Mouse (Mus musculus): ENCODE results near the gene Zfp566. TPM values are rescaled to one million over a fixed set of nuclear protein-coding genes. Genes with fewer than 3 reads are reported as not detected.

The Zfp566 gene
- polyA plus RNA-seq, 2 experiments from 2014 or later, result 11.6 to 12.0 TPM

DNA sequence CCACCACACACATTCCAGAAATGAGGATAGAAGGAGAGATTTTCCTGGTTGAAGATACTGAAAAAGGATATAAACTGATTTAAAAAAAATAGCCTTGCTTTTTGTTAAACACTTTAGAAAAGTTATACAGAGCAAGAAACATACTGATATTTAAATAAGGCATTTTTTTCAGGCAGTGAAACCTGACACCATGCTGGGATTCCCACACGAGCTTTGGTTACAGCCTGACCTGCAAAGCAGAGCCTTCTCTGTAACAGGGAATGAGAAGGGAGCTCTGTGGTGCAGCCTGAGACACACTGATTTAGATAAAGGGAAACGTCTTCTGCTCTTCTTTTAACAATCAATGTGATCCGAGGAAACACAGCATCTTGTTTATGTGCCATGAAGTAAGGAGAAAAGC lies 36.7 kb downstream of the Zfp566 start:
- no peak for ATAC-seq

DNA sequence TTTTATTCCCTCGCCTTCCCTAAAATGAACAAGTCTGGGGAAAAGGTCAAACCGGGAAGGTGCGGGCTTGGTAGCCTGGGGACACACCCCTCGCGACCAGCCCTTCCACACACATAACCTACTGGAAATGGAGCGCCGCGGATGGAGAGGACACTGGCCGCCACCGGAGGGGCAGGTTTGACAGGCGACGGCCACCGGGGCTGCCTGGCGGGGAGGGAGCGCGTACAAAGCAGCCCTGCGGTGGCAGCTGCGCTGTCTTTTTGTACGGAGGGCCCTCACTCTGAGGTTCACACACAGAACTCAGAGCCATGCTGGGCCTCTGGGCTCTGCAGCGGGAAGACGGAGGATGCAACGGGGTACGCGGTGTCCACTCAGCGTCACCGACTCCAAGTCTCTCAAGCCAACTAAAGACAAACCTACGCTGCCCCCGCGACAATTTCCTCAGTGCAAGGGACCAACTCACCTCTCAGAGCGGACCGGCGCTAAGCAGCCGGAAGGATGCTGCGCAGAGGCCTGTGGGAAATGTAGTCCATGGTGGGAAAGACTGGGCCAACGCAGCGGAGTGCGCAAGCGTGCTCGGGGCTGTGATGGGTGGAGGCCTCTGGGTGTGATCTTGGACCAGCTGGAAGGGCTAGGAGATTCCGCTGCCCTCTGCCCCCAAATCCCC lies 39.3 kb downstream of the Zfp566 start, which contains the start of gene Zfp14:
Zfp14 (minus strand) TSS at position 499 of the 667 bp plus-strand sequence.
- peak; percentile 99 for ATAC-seq

DNA sequence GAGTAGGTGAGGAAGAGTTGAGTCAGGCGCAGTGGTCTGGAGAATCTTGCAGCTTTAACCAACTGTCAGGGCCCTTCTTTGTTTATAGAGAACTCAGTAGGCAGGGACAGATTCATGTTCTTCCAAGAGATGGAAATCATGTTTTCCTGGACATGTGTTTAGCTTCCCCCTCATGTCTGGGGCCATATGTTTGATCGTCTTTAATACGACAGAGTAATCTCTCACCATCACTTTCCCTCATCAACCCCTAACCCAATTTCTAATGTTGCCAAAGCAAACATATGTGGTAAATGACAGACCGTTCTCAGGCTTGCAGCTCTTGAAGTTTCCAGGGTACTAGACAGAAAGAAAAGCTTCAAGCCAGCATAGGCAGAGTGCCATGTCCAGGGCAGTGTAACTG lies 42.2 kb downstream of the Zfp566 start:
- ATAC-seq, result no peak

DNA sequence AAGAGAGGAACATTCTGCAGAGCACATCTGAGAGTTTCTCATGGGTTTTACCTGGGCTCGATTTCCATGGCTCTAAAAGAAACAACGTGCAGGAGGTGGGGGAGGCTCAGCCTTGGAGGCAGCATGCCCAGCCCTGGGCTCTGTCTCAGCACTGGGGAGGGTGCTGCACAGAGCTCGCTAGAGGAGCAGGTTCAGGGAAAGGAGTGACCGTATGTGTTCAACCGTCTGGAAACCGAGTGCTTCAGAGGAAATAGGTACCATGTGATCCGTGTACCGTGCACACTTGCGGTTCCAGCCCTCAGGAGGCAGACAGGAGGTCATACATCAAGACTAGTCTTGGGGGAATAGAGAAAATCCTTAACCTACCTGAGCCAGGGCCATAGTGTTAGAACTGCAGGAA lies 46.0 kb downstream of the Zfp566 start:
- ATAC-seq, result no peak

DNA sequence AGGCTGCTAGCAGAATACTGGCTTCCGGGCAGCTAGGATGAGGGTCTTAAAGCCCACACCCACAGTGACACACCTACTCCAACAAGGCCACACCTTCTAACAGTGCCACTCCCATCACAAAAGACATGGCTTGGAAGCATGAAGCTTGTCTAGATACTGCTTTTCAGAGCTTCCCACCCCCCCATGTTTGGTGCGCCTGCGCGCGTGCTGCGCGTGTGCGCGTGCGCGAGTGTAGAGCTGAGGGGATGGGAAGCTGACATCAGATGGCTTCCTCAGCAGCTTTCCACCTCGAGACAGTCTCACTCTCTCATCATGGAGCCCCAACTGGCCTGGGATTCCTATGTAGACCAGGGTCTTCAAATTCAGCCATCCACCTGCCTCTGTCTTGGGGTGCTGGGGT lies 56.0 kb downstream of the Zfp566 start:
- no peak for ATAC-seq

- ATAC-seq, result no peak
Observed at GRCm38 (mm10) chr7:30031379-30031778, 58.9 kb downstream of the Zfp566 start.

- ATAC-seq, result no peak
Observed at GRCm38 (mm10) chr7:30030677-30031076, 59.6 kb downstream of the Zfp566 start.

- ATAC-seq, result no peak
Observed at GRCm38 (mm10) chr7:30028572-30028971, 61.8 kb downstream of the Zfp566 start.

Other genes starting within 250 kb of the Zfp566 start
- gene Zfp940, start 236.9 kb downstream of the Zfp566 start, polyA plus RNA-seq (2017; shearing (Covaris generic)), result 1 to 10 TPM; 3.6 to 4.5 TPM
- 1 to 10 TPM; 6.7 to 9.2 TPM for gene Zfp420, start 230.5 kb downstream of the Zfp566 start, polyA plus RNA-seq (2017; shearing (Covaris generic))
- 1 to 10 TPM; 2.7 to 7.6 TPM for gene Zfp27, start 184.0 kb downstream of the Zfp566 start, polyA plus RNA-seq (2017; shearing (Covaris generic))
- under 1 TPM; 0.98 to 0.99 TPM for gene Zfp383, start 182.3 kb downstream of the Zfp566 start, polyA plus RNA-seq (2017; shearing (Covaris generic))
- 1 to 10 TPM; 4.8 to 5.2 TPM for gene Zfp74, start 136.4 kb downstream of the Zfp566 start, polyA plus RNA-seq (2017; shearing (Covaris generic))
- 1 to 10 TPM; 2.1 to 2.8 TPM for gene Zfp568, start 106.6 kb downstream of the Zfp566 start, polyA plus RNA-seq (2017; shearing (Covaris generic))
- gene Zfp14, start 39.1 kb downstream of the Zfp566 start, polyA plus RNA-seq (2017; shearing (Covaris generic)), result 1 to 10 TPM; 5.4 to 7.5 TPM
- 10 to 100 TPM in 1 of 2 experiments, 1 to 10 TPM in 1; 8.6 to 11.9 TPM for gene Zfp82, start 17.6 kb downstream of the Zfp566 start, polyA plus RNA-seq (2017; shearing (Covaris generic))
- gene Gm26920, start 117 bp downstream of the Zfp566 start, polyA plus RNA-seq (2017; shearing (Covaris generic)), result 1 to 10 TPM; 1.5 to 3.6 TPM
- gene Zfp260, start 4.2 kb upstream of the Zfp566 start, polyA plus RNA-seq (2017; shearing (Covaris generic)), result 10 to 100 TPM; 74.8 to 96.0 TPM
- gene Zfp382, start 31.4 kb upstream of the Zfp566 start, polyA plus RNA-seq (2017; shearing (Covaris generic)), result 10 to 100 TPM; 13.2 to 20.3 TPM
- gene Zfp146, start 79.2 kb upstream of the Zfp566 start, polyA plus RNA-seq (2017; shearing (Covaris generic)), result 10 to 100 TPM; 19.5 to 22.3 TPM
- gene Cox7a1, start 93.6 kb upstream of the Zfp566 start, polyA plus RNA-seq (2017; shearing (Covaris generic)), result under 1 TPM in 1 of 2 experiments, not detected in 1; 0.90 TPM
- gene Capns1, start 108.3 kb upstream of the Zfp566 start, polyA plus RNA-seq (2017; shearing (Covaris generic)), result 10 to 100 TPM; 49.8 to 68.7 TPM
- 10 to 100 TPM; 50.3 to 54.3 TPM for gene Polr2i, start 141.4 kb upstream of the Zfp566 start, polyA plus RNA-seq (2017; shearing (Covaris generic))
- gene Tbcb, start 141.7 kb upstream of the Zfp566 start, polyA plus RNA-seq (2017; shearing (Covaris generic)), result 100 to 1,000 TPM in 1 of 2 experiments, 10 to 100 TPM in 1; 96.7 to 104 TPM
- gene Ovol3, start 145.2 kb upstream of the Zfp566 start, polyA plus RNA-seq (2017; shearing (Covaris generic)), result not detected
- gene Thap8, start 189.6 kb upstream of the Zfp566 start, polyA plus RNA-seq (2017; shearing (Covaris generic)), result 1 to 10 TPM in 1 of 2 experiments, not detected in 1; 1.6 TPM
- gene Wdr62, start 189.9 kb upstream of the Zfp566 start, polyA plus RNA-seq (2017; shearing (Covaris generic)), result 1 to 10 TPM; 1.9 to 3.2 TPM
- 1 to 10 TPM; 5.5 to 6.5 TPM for gene Clip3, start 201.2 kb upstream of the Zfp566 start, polyA plus RNA-seq (2017; shearing (Covaris generic))
- 100 to 1,000 TPM; 179 to 205 TPM for gene Alkbh6, start 218.2 kb upstream of the Zfp566 start, polyA plus RNA-seq (2017; shearing (Covaris generic))
- 10 to 100 TPM in 1 of 2 experiments, 1 to 10 TPM in 1; 9.2 to 16.8 TPM for gene Syne4, start 224.3 kb upstream of the Zfp566 start, polyA plus RNA-seq (2017; shearing (Covaris generic))
- gene E130208F15Rik, start 231.2 kb upstream of the Zfp566 start, polyA plus RNA-seq (2017; shearing (Covaris generic)), result not detected
- 1 to 10 TPM; 2.4 to 5.1 TPM for gene Sdhaf1, start 233.4 kb upstream of the Zfp566 start, polyA plus RNA-seq (2017; shearing (Covaris generic))

Measured in CD4-positive, CD25-positive, alpha-beta regulatory T cell, adult 4 months (primary cell).